ENCODE assay signal across 9 mouse cellular contexts in the genomic region with DNA sequence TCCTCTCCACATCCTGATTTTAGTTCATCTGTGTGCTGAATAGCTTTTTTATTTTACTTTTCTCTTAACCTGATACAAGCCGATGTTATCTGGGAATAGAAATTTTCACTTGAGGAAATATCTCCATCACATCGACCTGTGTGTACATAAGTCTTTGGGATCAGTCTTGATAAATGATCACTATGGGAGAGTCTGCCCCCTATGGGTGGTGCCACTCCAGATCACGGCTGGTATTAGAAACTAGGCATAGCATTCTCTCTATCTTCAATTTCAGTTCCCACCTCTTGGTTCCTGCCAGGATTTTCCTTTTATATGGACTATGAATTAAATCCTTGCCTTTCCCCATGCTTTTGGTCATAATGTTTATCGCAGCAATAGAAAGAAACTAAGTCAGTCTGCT. TPM values are rescaled to one million over a fixed set of nuclear protein-coding genes. Genes with fewer than 3 reads are reported as not detected.
DNase-seq lines count a peak whose midpoint lies in the region; ATAC-seq and TF ChIP-seq lines count a peak whose summit lies in the region.
"Had no signal": no experiment of that assay in that cellular context is flagged by ENCODE, and none has a peak within 500 bp of the region (broad histone marks: within the 10 kb centered on the region; RNA-seq: fewer than 3 reads in every experiment).

No protein-coding gene starts in this region.

- H3K36me3 ChIP-seq in kidney, postnatal 0 days (ENCODE audit: insufficient read depth, low read length) = no peaks in the 10 kb centered on the region

- ATAC-seq in kidney, postnatal 0 days (replicated peaks; ENCODE audit: low FRiP score, low read depth) = no peak

- no peak for DNase-seq in layer of hippocampus, adult 2 months (ENCODE audit: low spot score in 2 of 2)
- DNase-seq in layer of hippocampus, postnatal 36 days = no peak
- DNase-seq in A20 (ENCODE audit: low read depth, low spot score) (peak; percentile 16), ES-CJ7 (ENCODE audit: low read depth, low spot score) (peak; percentile 33)
- no peak for DNase-seq in kidney, postnatal 0 days (ENCODE audit: low spot score)
- DNase-seq in cerebellum, adult 8-10 months = no peak
- no peak for DNase-seq in gastrocnemius, adult 18-20 months (ENCODE audit: low spot score)
- DNase-seq: thymus, postnatal 4 days had no signal

- WGBS in kidney, postnatal 0 days = 68% methylated on average over 4 of the region's 4 CpGs

- TF ChIP-seq CTCF in layer of hippocampus, adult 2 months (conservative IDR thresholded peaks at IDR 0.05) = peak; percentile 74
- TF ChIP-seq CTCF in kidney, postnatal 0 days (IDR thresholded peaks at IDR 0.05; ENCODE audit: low read depth) = peak; percentile 62

- no peaks in the 10 kb centered on the region for H3K9me3 ChIP-seq in kidney, postnatal 0 days (replicated peaks; ENCODE audit: low read length)

- no peak overlapping the region for H3K4me2 ChIP-seq in kidney, postnatal 0 days (ENCODE audit: low read length)
- H3K4me2 ChIP-seq: hindbrain, embryonic 14.5 days had no signal

- H3K9ac ChIP-seq in kidney, postnatal 0 days (ENCODE audit: low read depth, low read length) = no peak overlapping the region
- H3K9ac ChIP-seq: hindbrain, embryonic 14.5 days had no signal

- H3K27me3 ChIP-seq in kidney, postnatal 0 days (ENCODE audit: insufficient read depth, low read length) = no peaks in the 10 kb centered on the region

- no peaks in the 10 kb centered on the region for H3K4me1 ChIP-seq in kidney, postnatal 0 days (replicated peaks; ENCODE audit: insufficient read depth, low read length)

- no peak overlapping the region for H3K27ac ChIP-seq in layer of hippocampus, adult 2 months
- H3K27ac ChIP-seq in kidney, postnatal 0 days = no peak overlapping the region
- H3K27ac ChIP-seq: hindbrain, embryonic 14.5 days had no signal

- no peak overlapping the region for H3K4me3 ChIP-seq in layer of hippocampus, adult 2 months
- no peak overlapping the region for H3K4me3 ChIP-seq in kidney, postnatal 0 days (replicated peaks; ENCODE audit: low read depth, low read length)

RNA-seq across cellular contexts. Expression of gene Commd2, which starts 31.8 kb away (rescaled TPM):
- total RNA-seq in layer of hippocampus, adult 2 months (2021) = 10 to 100 TPM; 20.9 to 21.6 TPM
- total RNA-seq in layer of hippocampus, postnatal 36 days (2021) = 10 to 100 TPM; 20.3 to 22.6 TPM
- 92.6 and 94.3 TPM in 2 replicates for polyA plus RNA-seq in kidney, postnatal 0 days (2015; fragmentation: Nextera tagmentation; extraction: Ambion mirVana)
- 10 to 100 TPM; 11.1 to 12.9 TPM for total RNA-seq in gastrocnemius, adult 18-20 months (2021)

RNA-seq across cellular contexts. Expression of gene Wwtr1, which starts 44.0 kb away (rescaled TPM):
- 10 to 100 TPM; 12.7 to 12.9 TPM for total RNA-seq in layer of hippocampus, adult 2 months (2021)
- total RNA-seq in layer of hippocampus, postnatal 36 days (2021) = 10 to 100 TPM; 15.5 to 15.8 TPM
- 28.9 TPM in 2 replicates for polyA plus RNA-seq in kidney, postnatal 0 days (2015; fragmentation: Nextera tagmentation; extraction: Ambion mirVana)
- 10 to 100 TPM; 21.9 to 30.1 TPM for total RNA-seq in gastrocnemius, adult 18-20 months (2021)

Comparison
In these comparisons a context has a peak if more than half of its experiments do, and no peak if none do; other contexts are left out.
1. DNase-seq: peak in A20 (single experiment) and ES-CJ7 (single experiment); none in layer of hippocampus, adult 2 months (0 of 2), layer of hippocampus, postnatal 36 days (0 of 2), kidney, postnatal 0 days (single experiment), cerebellum, adult 8-10 months (single experiment) and gastrocnemius, adult 18-20 months (single experiment).